Mouse (Mus musculus) central nervous system, embryonic 11.5 days (tissue): ENCODE results near the gene Tnfrsf11a. TPM values are rescaled to one million over a fixed set of nuclear protein-coding genes. Genes with fewer than 3 reads are reported as not detected.

Source experiments
- polyA plus RNA-seq: library from polyadenylated mRNA; depleted of rRNA; stranded (reverse); fragments of >200 nt; gene quantifications from 2 replicates; pipeline ENCODE4 v1.2.3, GENCODE M21; 2012; rRNA removed

Tnfrsf11a gene
- 0.66 and 0.87 TPM in 2 replicates for polyA plus RNA-seq

GRCm38 (mm10) chr1:105780457-105781364, at the start of gene Tnfrsf11a:
Gene Tnfrsf11a (plus strand): TSS chr1:105780718.

Other genes starting within 250 kb of the Tnfrsf11a start
- 29.8 and 39.2 TPM in 2 replicates for gene Pign, start 117.0 kb upstream of the Tnfrsf11a start, polyA plus RNA-seq
- gene Relch, start 116.9 kb upstream of the Tnfrsf11a start, polyA plus RNA-seq = 29.5 and 31.2 TPM in 2 replicates
- gene Zcchc2, start 209.7 kb downstream of the Tnfrsf11a start, polyA plus RNA-seq = 8.8 and 10.6 TPM in 2 replicates